In the genomic region with DNA sequence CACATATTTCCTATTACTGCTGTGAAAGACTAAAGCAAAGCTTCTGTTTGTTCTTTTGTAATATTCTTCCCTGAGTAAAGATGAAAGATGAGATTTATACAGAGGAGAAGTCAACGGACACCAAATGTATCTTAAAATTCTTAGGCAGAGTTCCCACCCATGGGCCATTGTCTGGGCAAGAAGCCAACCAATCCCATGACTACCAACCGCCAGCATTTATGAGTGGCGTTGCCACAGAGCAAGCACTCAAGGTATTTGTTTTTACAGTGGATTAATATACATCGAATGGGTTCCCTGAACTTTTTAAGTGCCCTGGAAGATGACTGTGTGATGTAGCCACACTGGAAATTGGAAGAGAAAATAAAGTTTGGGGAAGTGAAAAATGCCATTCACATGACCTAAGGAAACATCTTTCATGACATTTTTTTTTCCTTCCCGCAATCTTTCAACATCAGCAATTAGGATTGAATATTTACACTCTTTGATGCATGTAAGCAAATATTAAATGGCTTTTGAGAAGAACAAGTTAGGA, we compare ENCODE assay signal across 22 mouse cellular contexts.
DNase-seq lines count a peak whose midpoint lies in the region; ATAC-seq and TF ChIP-seq lines count a peak whose summit lies in the region.
"Had no signal": no experiment of that assay in that cellular context is flagged by ENCODE, and none has a peak within 500 bp of the region (broad histone marks: within the 10 kb centered on the region; RNA-seq: fewer than 3 reads in every experiment).

No protein-coding gene starts in this region.

- no peaks in the 10 kb centered on the region for H3K9me3 ChIP-seq in lung, embryonic 14.5 days (ENCODE audit: low read depth, low read length)
- H3K9me3 ChIP-seq: forebrain, embryonic 15.5 days; heart, embryonic 12.5 days; hindbrain, embryonic 13.5 days; intestine, embryonic 15.5 days; limb, embryonic 12.5 days; liver, embryonic 12.5 days had no signal

- 0 out of 2 replicates have a peak, but pooled peaks cover 2% of the 10 kb centered on the region for H3K4me1 ChIP-seq in lung, embryonic 14.5 days (ENCODE audit: insufficient read depth)
- H3K4me1 ChIP-seq: heart, embryonic 12.5 days; intestine, embryonic 15.5 days; limb, embryonic 12.5 days; liver, embryonic 12.5 days had no signal

- TF ChIP-seq CTCF in lung, embryonic 14.5 days (IDR thresholded peaks at IDR 0.05; ENCODE audit: low read depth), result no peak

- H3K27ac ChIP-seq in lung, embryonic 14.5 days (ENCODE audit: low read depth), result no peak overlapping the region
- H3K27ac ChIP-seq: forebrain, embryonic 15.5 days; hindbrain, embryonic 13.5 days; intestine, embryonic 15.5 days; left cerebral cortex, adult 2 months; limb, embryonic 12.5 days; liver, embryonic 12.5 days; stomach, postnatal 0 days had no signal

- WGBS in lung, embryonic 14.5 days, result 28% methylated on average over 5 of the region's 5 CpGs

- H3K4me2 ChIP-seq in lung, embryonic 14.5 days, result no peak overlapping the region
- H3K4me2 ChIP-seq: heart, embryonic 12.5 days; hindbrain, embryonic 13.5 days; intestine, embryonic 15.5 days; limb, embryonic 12.5 days; liver, embryonic 12.5 days had no signal

- H3K27me3 ChIP-seq in lung, embryonic 14.5 days (ENCODE audit: insufficient read depth, low read length), result no peaks in the 10 kb centered on the region
- H3K27me3 ChIP-seq: forebrain, embryonic 15.5 days; heart, embryonic 12.5 days; hindbrain, embryonic 13.5 days; intestine, embryonic 15.5 days; limb, embryonic 12.5 days; liver, embryonic 12.5 days had no signal

- DNase-seq in lung, embryonic 14.5 days, result peak; percentile 75
- DNase-seq in lung, postnatal 10 days, result no peak
- peak; percentile 8 for DNase-seq in 3134 (ENCODE audit: extremely low read depth, insufficient read length, low spot score)
- DNase-seq in 3T3-L1 (ENCODE audit: low read depth, low spot score), result peak; percentile 43
- DNase-seq in lung, postnatal 25 days (ENCODE audit: low spot score), result peak; percentile 1
- DNase-seq in heart, adult 11 months, result no peak
- DNase-seq: adrenal gland, postnatal 25 days; cerebellum, adult 18-20 months; heart, postnatal 14 days; kidney, postnatal 25 days; right cerebral cortex, adult 18-20 months had no signal

- no peak overlapping the region for H3K4me3 ChIP-seq in lung, embryonic 14.5 days (ENCODE audit: low read depth, low read length)
- H3K4me3 ChIP-seq: forebrain, embryonic 15.5 days; heart, embryonic 12.5 days; hindbrain, embryonic 13.5 days; intestine, embryonic 15.5 days; left cerebral cortex, adult 2 months; limb, embryonic 12.5 days; liver, embryonic 12.5 days had no signal

- H3K9ac ChIP-seq in lung, embryonic 14.5 days, result no peak overlapping the region
- H3K9ac ChIP-seq: forebrain, embryonic 15.5 days; heart, embryonic 12.5 days; hindbrain, embryonic 13.5 days; intestine, embryonic 15.5 days; limb, embryonic 12.5 days; liver, embryonic 12.5 days had no signal

- H3K36me3 ChIP-seq in lung, embryonic 14.5 days (ENCODE audit: insufficient read depth), result no peaks in the 10 kb centered on the region
- H3K36me3 ChIP-seq: forebrain, embryonic 15.5 days; G1E; heart, embryonic 12.5 days; hindbrain, embryonic 13.5 days; intestine, embryonic 15.5 days; limb, embryonic 12.5 days; liver, embryonic 12.5 days had no signal

- ATAC-seq in lung, embryonic 14.5 days (ENCODE audit: insufficient read depth), result peak; percentile 41
- ATAC-seq in inflammation-experienced regulatory T-cells, adult 6 months, result no peak
- ATAC-seq: intestine, embryonic 15.5 days; liver, embryonic 12.5 days; midbrain, embryonic 16.5 days had no signal

Comparison
In these comparisons a context has a peak if more than half of its experiments do, and no peak if none do; other contexts are left out.
1. DNase-seq: peak in lung, embryonic 14.5 days (single experiment), 3134 (single experiment), 3T3-L1 (single experiment) and lung, postnatal 25 days (single experiment); none in lung, postnatal 10 days (single experiment) and heart, adult 11 months (single experiment).